Mouse (Mus musculus) cortical plate, adult 2 months (tissue): ENCODE data around the gene Slc18a2.

Experiments used
- CTCF ChIP-seq: fragments of 200-500 bp; IDR thresholded peaks from 2 replicates; pipeline ENCODE4 v1.5.1; 2011; ENCODE audit warnings: mild to moderate bottlenecking, control low read depth, low read length; ENCODE audit not compliant: insufficient read depth; ENCODE audit errors: extremely low read depth
- POLR2A ChIP-seq: fragments of 200-500 bp; IDR thresholded peaks from 2 replicates; pipeline ENCODE4 v1.6.1; 2011; ENCODE audit warnings: mild to moderate bottlenecking, low read length, control low read depth; ENCODE audit not compliant: insufficient read depth; ENCODE audit errors: extremely low read depth

GRCm38 (mm10) chr19:59316571-59316970 is 55.9 kb downstream of the Slc18a2 start:
- TF ChIP-seq POLR2A (no peak), CTCF (peak; percentile 61)
